Mouse (Mus musculus): ENCODE data around the gene Slc1a6. TPM values are rescaled to one million over a fixed set of nuclear protein-coding genes. Genes with fewer than 3 reads are reported as not detected.

Slc1a6 gene
- polyA plus RNA-seq (2015; fragmentation: Nextera tagmentation; extraction: Ambion mirVana): 0.28 and 0.38 TPM in 2 replicates

GRCm38 (mm10) chr10:78779981-78780651, at the start of gene Slc1a6:
Slc1a6 (plus strand) TSS chr10:78780496.
- ATAC-seq (ENCODE audit: low read depth): no peak
- H3K27me3 ChIP-seq: peaks cover 24% of the 10 kb centered on the region
- H3K27ac ChIP-seq: no peak within 1 kb of the TSS
- 2% methylated on average over 54 of the region's 54 CpGs for WGBS (ENCODE audit: insufficient replicate concordance)
- 0 out of 2 replicates have a peak, but pooled peaks cover 3% of the 10 kb centered on the region for H3K4me1 ChIP-seq (replicated peaks)
- peak within 1 kb of the TSS; percentile 42 for H3K4me3 ChIP-seq (replicated peaks)
- H3K4me2 ChIP-seq: peak within 1 kb of the TSS; percentile 60
- H3K9ac ChIP-seq: no peak within 1 kb of the TSS
- no peaks in the 10 kb centered on the region for H3K36me3 ChIP-seq
- no peaks in the 10 kb centered on the region for H3K9me3 ChIP-seq (replicated peaks)
- DNase-seq: no peak

DNA sequence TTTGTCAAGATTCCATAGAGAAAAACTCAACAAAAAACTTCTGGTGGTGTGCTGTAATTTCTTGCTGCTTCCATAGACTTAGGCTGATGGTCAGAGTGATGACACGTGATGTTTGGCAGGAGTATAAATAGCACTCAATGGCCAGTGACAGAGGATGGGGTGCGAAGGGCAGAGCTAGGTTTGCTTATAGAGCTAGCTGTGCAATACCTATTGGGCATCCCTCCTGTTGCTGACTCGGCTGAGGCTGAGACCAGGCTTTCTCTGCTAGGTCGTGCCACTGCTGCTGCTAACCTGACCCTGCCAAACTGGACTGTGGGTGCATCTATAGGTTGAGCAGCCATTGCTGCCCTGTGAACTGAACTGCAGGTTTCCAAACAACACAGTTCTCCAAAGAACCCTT, 40.5 kb upstream of the Slc1a6 start:
- ATAC-seq (ENCODE audit: low read depth) (no peak), DNase-seq (no peak)
- 47% methylated on average over 4 of the region's 4 CpGs for WGBS (ENCODE audit: insufficient replicate concordance)
- Histone ChIP-seq H3K36me3 (no peaks in the 10 kb centered on the region), H3K4me2 (no peak overlapping the region), H3K9ac (no peak overlapping the region), H3K27ac (no peak overlapping the region), H3K4me3 (replicated peaks) (no peak overlapping the region), H3K9me3 (replicated peaks) (no peaks in the 10 kb centered on the region), H3K27me3 (no peaks in the 10 kb centered on the region), H3K4me1 (replicated peaks) (no peaks in the 10 kb centered on the region)

DNA sequence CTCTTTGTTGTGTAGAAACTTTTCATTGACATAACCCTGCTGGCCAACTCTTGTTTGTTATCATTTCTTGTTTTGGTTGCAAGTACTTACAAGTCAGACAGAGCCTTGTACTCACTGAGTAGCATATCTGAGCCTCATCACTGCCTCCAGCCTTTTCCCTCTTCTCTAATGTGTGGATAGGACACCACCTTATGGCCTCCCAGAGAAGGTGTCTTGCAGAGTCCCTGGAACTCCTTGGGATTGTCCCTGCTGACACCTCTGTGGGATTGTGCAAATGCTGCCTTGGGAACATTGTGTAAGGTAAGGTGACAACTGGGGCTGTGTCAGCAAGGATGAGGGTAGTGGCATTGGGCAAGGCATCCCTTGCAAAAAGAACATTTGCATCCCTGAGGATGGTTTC, 36.6 kb upstream of the Slc1a6 start:
- Histone ChIP-seq H3K4me3 (replicated peaks) (no peak overlapping the region), H3K4me2 (no peak overlapping the region), H3K27ac (no peak overlapping the region), H3K9ac (no peak overlapping the region), H3K9me3 (replicated peaks) (no peaks in the 10 kb centered on the region), H3K27me3 (peaks cover 9% of the 10 kb centered on the region; the same call in 1 of the 2 replicates), H3K4me1 (replicated peaks) (no peaks in the 10 kb centered on the region), H3K36me3 (no peaks in the 10 kb centered on the region)
- ATAC-seq (ENCODE audit: low read depth) (no peak), DNase-seq (no peak)

DNA sequence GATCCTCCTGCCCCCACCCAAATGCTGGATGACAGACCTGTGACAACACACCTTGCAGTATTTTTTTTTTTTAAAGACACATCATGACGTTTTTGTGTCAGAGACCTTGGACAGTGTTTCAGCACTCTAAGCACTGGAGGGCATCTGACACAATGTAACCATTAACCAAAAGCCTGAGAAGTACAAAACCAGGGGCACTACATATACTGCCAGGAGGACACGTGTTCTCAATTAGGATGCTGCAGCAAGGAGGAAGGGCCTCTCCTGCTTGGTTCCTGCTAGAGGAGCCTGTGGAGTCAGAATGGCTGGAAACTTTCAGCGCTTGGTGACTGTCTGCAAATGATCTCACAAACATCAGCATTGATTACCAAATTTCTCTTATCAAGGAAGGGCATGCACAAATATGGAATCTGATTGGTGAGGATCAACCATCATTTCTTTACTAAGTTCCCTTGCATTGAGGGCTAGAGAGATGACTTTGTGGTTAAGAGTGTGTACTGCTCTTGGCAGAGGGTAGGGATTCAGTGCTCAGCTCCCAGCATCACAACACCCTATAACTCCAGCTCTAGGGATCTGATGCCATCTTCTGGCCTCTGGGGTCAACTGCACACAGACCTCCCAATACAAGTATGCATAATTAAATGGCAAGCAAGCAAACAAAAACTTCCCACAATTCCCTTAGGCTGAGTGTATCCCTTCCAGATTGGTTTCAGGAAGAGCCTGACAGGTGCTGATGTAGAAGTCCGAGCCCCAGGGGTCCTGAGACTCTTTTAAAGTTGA, 34.7 kb upstream of the Slc1a6 start:
- Histone ChIP-seq H3K27ac (no peak overlapping the region), H3K9ac (no peak overlapping the region), H3K9me3 (replicated peaks) (no peaks in the 10 kb centered on the region), H3K4me3 (replicated peaks) (no peak overlapping the region), H3K27me3 (peaks cover 11% of the 10 kb centered on the region; the same call in 1 of the 2 replicates), H3K4me2 (no peak overlapping the region), H3K4me1 (replicated peaks) (no peaks in the 10 kb centered on the region), H3K36me3 (no peaks in the 10 kb centered on the region)
- DNase-seq (no peak), ATAC-seq (ENCODE audit: low read depth) (no peak)
- 37% methylated on average over 4 of the region's 4 CpGs for WGBS (ENCODE audit: insufficient replicate concordance)

DNA sequence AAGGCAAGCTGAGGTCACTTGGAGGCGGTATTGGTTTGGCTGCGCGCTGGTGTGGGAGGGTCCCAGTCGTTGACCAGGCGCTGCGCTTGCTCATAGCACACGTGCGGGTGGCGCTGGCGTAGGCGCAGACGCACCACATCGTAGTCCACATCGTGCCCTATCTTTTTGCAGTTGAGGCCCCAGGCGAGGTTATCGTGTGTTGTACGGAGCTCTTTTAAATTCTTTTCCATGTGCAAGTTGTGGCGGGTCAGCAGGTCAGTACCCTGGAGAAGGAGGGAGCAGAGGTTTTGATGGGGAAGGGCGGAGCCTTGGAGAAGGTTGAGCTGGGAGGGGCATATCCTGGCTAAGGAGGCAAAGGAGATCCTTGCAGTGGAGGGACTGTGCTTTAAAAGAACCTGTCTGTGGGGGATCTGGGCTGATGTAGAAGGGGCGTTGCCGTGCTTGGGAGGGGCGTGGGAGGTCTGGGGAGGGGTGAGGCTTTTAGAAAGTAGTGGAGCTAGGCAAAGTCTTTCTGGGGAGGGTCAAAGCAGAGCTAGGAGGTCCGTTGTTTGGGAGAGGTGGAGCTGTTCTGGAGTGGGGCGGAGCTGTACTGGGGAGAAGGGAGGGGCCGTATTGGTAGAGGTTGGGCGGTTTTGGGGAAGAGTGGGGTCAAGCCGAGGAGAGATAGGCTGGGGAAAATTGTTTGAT, 33.1 kb upstream of the Slc1a6 start:
- WGBS (ENCODE audit: insufficient replicate concordance): 6% methylated on average over 27 of the region's 27 CpGs
- ATAC-seq (ENCODE audit: low read depth) (no peak), DNase-seq (no peak)

DNA sequence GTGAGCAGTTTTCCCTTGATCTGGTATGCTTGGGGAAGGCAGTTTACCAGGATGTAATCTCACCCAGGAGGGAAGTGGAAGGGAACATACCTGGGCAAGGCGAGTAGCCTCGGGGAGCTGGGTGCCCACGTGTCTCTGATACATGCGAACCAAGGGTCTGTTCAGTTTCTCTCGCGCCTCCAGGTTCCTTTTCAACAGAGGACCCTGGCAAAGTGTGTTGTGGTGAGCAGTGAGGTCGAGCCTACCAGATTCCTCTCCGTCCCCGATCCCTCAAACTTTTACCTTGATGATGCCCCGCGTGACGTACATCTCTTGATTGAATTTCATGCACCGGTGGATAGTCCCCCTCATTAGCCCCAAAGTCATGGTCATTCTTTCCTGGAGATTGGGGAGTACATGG, 32.1 kb upstream of the Slc1a6 start:
- Histone ChIP-seq H3K27ac (no peak overlapping the region), H3K9ac (no peak overlapping the region), H3K4me2 (no peak overlapping the region), H3K4me1 (replicated peaks) (no peaks in the 10 kb centered on the region), H3K4me3 (replicated peaks) (no peak overlapping the region), H3K27me3 (peaks cover 33% of the 10 kb centered on the region), H3K9me3 (replicated peaks) (no peaks in the 10 kb centered on the region), H3K36me3 (no peaks in the 10 kb centered on the region)
- DNase-seq (no peak), ATAC-seq (ENCODE audit: low read depth) (no peak)
- WGBS (ENCODE audit: insufficient replicate concordance): 68% methylated on average over 13 of the region's 13 CpGs

More for the DNA sequence above, 33.1 kb upstream of the Slc1a6 start:
- Histone ChIP-seq H3K4me2 (peak overlapping the region; percentile 7), H3K4me3 (replicated peaks) (0 out of 2 replicates have a peak overlapping the region, but pooled peaks have one; percentile 8), H3K9me3 (replicated peaks) (no peaks in the 10 kb centered on the region), H3K9ac (no peak overlapping the region), H3K36me3 (no peaks in the 10 kb centered on the region), H3K4me1 (replicated peaks) (no peaks in the 10 kb centered on the region), H3K27ac (no peak overlapping the region), H3K27me3 (peaks cover 23% of the 10 kb centered on the region)

DNA sequence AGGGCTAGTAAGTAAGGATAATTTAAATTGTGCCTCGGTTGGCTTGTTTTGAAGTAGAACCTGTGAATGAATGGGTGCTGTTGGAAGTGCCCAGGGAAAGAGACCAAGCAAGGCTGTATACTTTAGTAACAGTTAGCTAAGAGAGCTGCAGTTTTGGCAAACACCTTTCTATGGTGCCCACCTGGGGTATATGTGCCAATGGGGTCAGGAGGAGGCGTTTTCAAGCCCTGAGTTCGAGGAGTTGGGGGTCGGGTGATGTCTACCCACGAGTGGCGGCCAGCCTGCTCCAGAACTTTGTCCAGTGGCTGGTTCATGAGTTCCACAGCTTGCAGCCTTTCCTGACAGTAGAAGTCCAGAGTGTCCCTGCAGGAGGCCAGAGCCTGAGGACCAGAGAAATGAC, 31.4 kb upstream of the Slc1a6 start:
- Histone ChIP-seq H3K9ac (no peak overlapping the region), H3K4me1 (replicated peaks) (no peaks in the 10 kb centered on the region), H3K9me3 (replicated peaks) (no peaks in the 10 kb centered on the region), H3K27me3 (peaks cover 38% of the 10 kb centered on the region), H3K4me2 (no peak overlapping the region), H3K4me3 (replicated peaks) (no peak overlapping the region), H3K36me3 (no peaks in the 10 kb centered on the region), H3K27ac (no peak overlapping the region)
- WGBS (ENCODE audit: insufficient replicate concordance): 68% methylated on average over 6 of the region's 6 CpGs
- ATAC-seq (ENCODE audit: low read depth) (no peak), DNase-seq (no peak)

DNA sequence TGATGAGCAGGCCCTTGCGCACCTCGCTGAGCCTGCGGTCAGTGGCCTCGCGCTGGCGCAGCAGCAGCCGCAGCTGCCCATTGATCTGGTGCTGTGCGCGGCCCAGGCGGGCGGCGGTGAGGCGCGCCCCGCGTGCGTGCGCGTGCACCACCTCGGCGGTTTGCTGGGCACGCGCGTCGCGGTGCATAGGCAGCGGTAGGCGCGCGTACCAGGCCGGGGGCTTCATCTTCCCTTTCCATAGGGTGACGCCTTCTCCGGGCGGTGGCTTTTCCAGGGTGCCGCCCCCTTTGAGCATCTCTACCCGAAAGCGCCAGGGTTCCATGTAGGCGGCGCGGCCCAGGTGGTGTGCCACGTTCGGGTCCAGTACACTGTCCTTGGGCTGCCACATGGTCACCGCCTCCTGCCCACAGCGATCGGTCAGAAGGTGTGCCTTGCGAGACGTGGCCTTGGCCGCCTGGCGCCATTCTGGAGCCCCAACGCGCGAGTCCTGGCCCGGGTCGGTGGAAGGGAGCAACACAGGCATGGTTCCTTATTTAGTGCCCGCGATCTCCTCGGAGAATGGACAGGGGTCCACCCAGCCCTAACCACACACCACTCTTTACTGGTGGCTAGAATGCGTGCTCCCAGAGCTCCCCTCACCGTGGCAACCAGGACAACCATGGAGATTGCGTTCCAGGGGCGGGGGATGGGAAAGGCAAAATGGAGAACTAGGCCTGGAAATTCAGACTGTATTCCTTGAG, 27.7 kb upstream of the Slc1a6 start, which contains the start of gene Ccdc105:
Gene Ccdc105, minus strand, starts transcription at position 614 of the 740 bp plus-strand sequence.
- WGBS (ENCODE audit: insufficient replicate concordance): 2% methylated on average over 61 of the region's 61 CpGs
- peak within 1 kb of the TSS; percentile 44 for H3K4me3 ChIP-seq (replicated peaks)
- no peaks in the 10 kb centered on the region for H3K9me3 ChIP-seq (replicated peaks)
- 0 out of 2 replicates have a peak, but pooled peaks have one; percentile 41 for ATAC-seq (ENCODE audit: low read depth)
- DNase-seq: no peak
- no peaks in the 10 kb centered on the region for H3K4me1 ChIP-seq (replicated peaks)
- no peaks in the 10 kb centered on the region for H3K36me3 ChIP-seq
- H3K4me2 ChIP-seq: peak within 1 kb of the TSS; percentile 59
- H3K27me3 ChIP-seq: peaks cover 29% of the 10 kb centered on the region
- no peak within 1 kb of the TSS for H3K9ac ChIP-seq
- H3K27ac ChIP-seq: no peak within 1 kb of the TSS

DNA sequence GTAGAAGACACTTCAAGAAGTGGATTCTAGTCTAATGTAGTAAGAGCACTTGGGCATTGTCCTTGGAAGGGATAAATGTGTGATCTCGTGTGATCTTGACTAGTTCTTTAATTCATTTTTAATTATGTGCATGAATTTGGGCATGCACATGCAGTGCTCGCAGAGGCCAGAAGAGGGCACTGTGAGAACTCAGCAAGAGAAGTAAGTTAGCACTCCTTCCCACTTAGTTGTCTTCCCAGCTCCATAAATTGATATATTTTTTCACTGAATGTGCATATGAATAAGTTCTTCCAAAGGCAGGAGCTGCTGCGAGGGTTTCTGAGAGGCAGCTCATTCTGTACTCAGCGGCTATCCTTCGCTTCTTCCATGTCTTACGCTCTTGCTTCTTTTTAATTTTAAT, 24.3 kb upstream of the Slc1a6 start:
- H3K27me3 ChIP-seq: peaks cover 24% of the 10 kb centered on the region
- H3K4me3 ChIP-seq (replicated peaks): no peak overlapping the region
- no peak overlapping the region for H3K4me2 ChIP-seq
- 31% methylated on average over 6 of the region's 6 CpGs for WGBS (ENCODE audit: insufficient replicate concordance)
- H3K27ac ChIP-seq: no peak overlapping the region
- no peak for DNase-seq
- no peak overlapping the region for H3K9ac ChIP-seq
- no peaks in the 10 kb centered on the region for H3K9me3 ChIP-seq (replicated peaks)
- no peaks in the 10 kb centered on the region for H3K4me1 ChIP-seq (replicated peaks)
- ATAC-seq (ENCODE audit: low read depth): no peak
- H3K36me3 ChIP-seq: no peaks in the 10 kb centered on the region

DNA sequence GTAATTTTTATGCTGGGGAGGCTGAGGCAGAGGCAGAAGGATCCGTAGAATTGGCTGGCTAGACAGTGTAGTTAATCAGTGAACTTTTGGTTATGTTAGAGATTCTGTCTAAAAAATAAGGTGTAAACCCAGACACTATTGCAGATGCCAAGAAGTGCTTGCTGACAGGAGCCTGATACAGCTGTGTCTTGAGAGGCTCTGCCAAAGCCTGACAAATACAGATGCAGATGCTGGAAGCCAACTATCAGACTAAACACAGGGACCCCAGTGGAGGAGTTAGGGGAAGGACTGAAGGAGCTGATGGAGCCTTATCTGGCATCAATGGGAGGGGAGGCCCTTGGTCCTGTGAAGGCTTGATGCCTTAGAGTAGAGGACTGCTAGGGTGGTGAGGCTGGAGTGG, 14.7 kb upstream of the Slc1a6 start:
- Histone ChIP-seq H3K9me3 (replicated peaks) (no peaks in the 10 kb centered on the region), H3K4me3 (replicated peaks) (no peak overlapping the region)
- no peak for ATAC-seq (ENCODE audit: low read depth)

GRCm38 (mm10) chr10:78775830-78776229, 4.5 kb upstream of the Slc1a6 start:
- 49% methylated on average over 4 of the region's 4 CpGs for WGBS (ENCODE audit: insufficient replicate concordance)
- Histone ChIP-seq H3K9me3 (replicated peaks) (no peaks in the 10 kb centered on the region), H3K27me3 (peaks cover 18% of the 10 kb centered on the region), H3K4me2 (no peak overlapping the region), H3K27ac (no peak overlapping the region), H3K36me3 (no peaks in the 10 kb centered on the region), H3K9ac (no peak overlapping the region), H3K4me3 (replicated peaks) (no peak overlapping the region), H3K4me1 (replicated peaks) (0 out of 2 replicates have a peak, but pooled peaks cover 3% of the 10 kb centered on the region)
- ATAC-seq (ENCODE audit: low read depth) (no peak), DNase-seq (no peak)

More for the DNA sequence above, 14.7 kb upstream of the Slc1a6 start:
- Histone ChIP-seq H3K36me3 (no peaks in the 10 kb centered on the region), H3K9ac (no peak overlapping the region), H3K4me2 (no peak overlapping the region), H3K27ac (no peak overlapping the region), H3K4me1 (replicated peaks) (no peaks in the 10 kb centered on the region), H3K27me3 (no peaks in the 10 kb centered on the region)
- DNase-seq: no peak
- 68% methylated on average over 1 of the region's 1 CpGs for WGBS (ENCODE audit: insufficient replicate concordance)

Data from liver, embryonic 13.5 days (tissue).